8 mouse cellular contexts compared by ENCODE assay signal in genomic region chr2:157663584-157664375, GRCm38 (mm10).
DNase-seq lines count a peak whose midpoint lies in the region; ATAC-seq and TF ChIP-seq lines count a peak whose summit lies in the region.

No protein-coding gene starts in this region.

- intact Hi-C loops in gastrocnemius, adult 2 months (cut with DNase I), result no loop called here

- H3K4me1 ChIP-seq in midbrain, embryonic 13.5 days (replicated peaks), result peaks cover 36% of the 10 kb centered on the region

- H3K9ac ChIP-seq in midbrain, embryonic 13.5 days (replicated peaks), result no peak overlapping the region; the same call in 1 of the 2 replicates

- no peak overlapping the region for H3K4me2 ChIP-seq in midbrain, embryonic 13.5 days (replicated peaks)

- H3K27ac ChIP-seq in gastrocnemius, adult 2 months, result no peak overlapping the region
- H3K27ac ChIP-seq in midbrain, embryonic 13.5 days, result 0 out of 2 replicates have a peak overlapping the region, but pooled peaks have one; percentile 30

- H3K9me3 ChIP-seq in midbrain, embryonic 13.5 days, result no peaks in the 10 kb centered on the region; the same call in 1 of the 2 replicates

- no peak for ATAC-seq in midbrain, embryonic 13.5 days
- ATAC-seq in cerebellum, adult (ENCODE audit: insufficient number of reproducible peaks, low FRiP score, low TSS enrichment), result no peak

- no peak overlapping the region for H3K4me3 ChIP-seq in gastrocnemius, adult 2 months
- H3K4me3 ChIP-seq in midbrain, embryonic 13.5 days (replicated peaks), result no peak overlapping the region

- H3K36me3 ChIP-seq in midbrain, embryonic 13.5 days, result no peaks in the 10 kb centered on the region

- peak; percentile 36 for DNase-seq in gastrocnemius, adult 2 months
- DNase-seq in gastrocnemius, postnatal 25 days, result no peak
- DNase-seq in urinary bladder, postnatal 25 days (ENCODE audit: low spot score), result peak; percentile 16
- no peak for DNase-seq in urinary bladder, postnatal 10 days (ENCODE audit: low spot score)
- peak; percentile 47 for DNase-seq in hindlimb bud, embryonic 11.5 days (ENCODE audit: extremely low spot score, low read depth, low spot score)
- DNase-seq in frontal cortex, postnatal 10 days (ENCODE audit: low spot score in 2 of 2), result no peak

- WGBS in midbrain, embryonic 13.5 days, result 31% methylated on average over 20 of the region's 20 CpGs

- no peaks in the 10 kb centered on the region; the same call in 1 of the 2 replicates for H3K27me3 ChIP-seq in midbrain, embryonic 13.5 days

- no peak for TF ChIP-seq CTCF in gastrocnemius, adult 2 months (IDR thresholded peaks at IDR 0.05)

Comparison
In these comparisons a context has a peak if more than half of its experiments do, and no peak if none do; other contexts are left out.
1. DNase-seq: peak in gastrocnemius, adult 2 months (single experiment), urinary bladder, postnatal 25 days (single experiment) and hindlimb bud, embryonic 11.5 days (single experiment); none in gastrocnemius, postnatal 25 days (single experiment), urinary bladder, postnatal 10 days (single experiment) and frontal cortex, postnatal 10 days (0 of 2).